Mouse (Mus musculus) adrenal gland, adult 18-20 months (tissue): ENCODE data around the gene Ccdc153. TPM values are rescaled to one million over a fixed set of nuclear protein-coding genes. Genes with fewer than 3 reads are reported as not detected.
A peak's percentile ranks its signal among the peaks of the same experiment; 100 is the strongest.

ENCODE experiments used
- DNase-seq, 2 experiments: peaks; one replicate each; pipeline ENCODE4 v3.0.0; 2021 to 2022; ENCODE audit warnings: low spot score in 2 of 2
- long read RNA-seq, 2 experiments: library from polyadenylated mRNA; stranded (forward); transcript quantifications; one replicate each; pipeline ENCODE4 v2.0.0; 2021
- total RNA-seq, 2 experiments: library from RNA; stranded (reverse); gene quantifications; 1 replicate in 1 of 2; 2 replicates in 1 of 2; pipeline ENCODE4 v1.2.3; 2021

Ccdc153 gene
- total RNA-seq, result 1 to 10 TPM; 2.8 to 5.3 TPM
- long read RNA-seq, experiment 1, partial matches to known transcripts, result 0 of 1 reads
- long read RNA-seq, experiment 1, other reads (novel, unspliced or antisense), result 0 of 1 reads
- long read RNA-seq, experiment 2, partial matches to known transcripts, result 1 of 3 reads
- long read RNA-seq, experiment 2, other reads (novel, unspliced or antisense), result 1 of 3 reads

GRCm38 (mm10) chr9:44240399-44240798, at the start of gene Ccdc153:
Gene Ccdc153 (plus strand): TSS chr9:44240676.
- DNase-seq, result no peak

GRCm38 (mm10) chr9:44191166-44191565, 49.3 kb upstream of the Ccdc153 start:
- no peak for DNase-seq

- no peak for DNase-seq
Measured at GRCm38 (mm10) chr9:44192312-44192711, 48.2 kb upstream of the Ccdc153 start.

GRCm38 (mm10) chr9:44192794-44193193, 47.7 kb upstream of the Ccdc153 start:
- DNase-seq, result no peak

GRCm38 (mm10) chr9:44194000-44194399, 46.5 kb upstream of the Ccdc153 start:
- no peak for DNase-seq

- DNase-seq, result no peak
Measured at GRCm38 (mm10) chr9:44196354-44196753, 44.1 kb upstream of the Ccdc153 start.

GRCm38 (mm10) chr9:44199166-44199565, 41.3 kb upstream of the Ccdc153 start:
- no peak for DNase-seq

GRCm38 (mm10) chr9:44199580-44199979, 40.9 kb upstream of the Ccdc153 start:
- DNase-seq, result no peak

- no peak for DNase-seq
Measured at GRCm38 (mm10) chr9:44200458-44200857, 40.0 kb upstream of the Ccdc153 start.

GRCm38 (mm10) chr9:44207840-44208239, 32.6 kb upstream of the Ccdc153 start:
- no peak for DNase-seq

- no peak for DNase-seq
Measured at GRCm38 (mm10) chr9:44209416-44209815, 31.1 kb upstream of the Ccdc153 start.

GRCm38 (mm10) chr9:44212406-44212805, 28.1 kb upstream of the Ccdc153 start:
- no peak for DNase-seq

GRCm38 (mm10) chr9:44213538-44213937, 26.9 kb upstream of the Ccdc153 start:
- no peak for DNase-seq

GRCm38 (mm10) chr9:44225993-44226392, 14.5 kb upstream of the Ccdc153 start:
- no peak for DNase-seq

- no peak for DNase-seq
Measured at GRCm38 (mm10) chr9:44231609-44232008, 8.9 kb upstream of the Ccdc153 start.

- peak in 1 of 2 experiments; percentile 18 for DNase-seq
Measured at GRCm38 (mm10) chr9:44233021-44233801, 7.3 kb upstream of the Ccdc153 start.

- peak; percentile 98 to 99 for DNase-seq
Measured at GRCm38 (mm10) chr9:44233802-44234478, 6.5 kb upstream of the Ccdc153 start, which contains the start of gene Cbl. Gene Cbl (minus strand): TSS chr9:44234049.

- DNase-seq, result peak; percentile 58 to 62
Measured at GRCm38 (mm10) chr9:44234479-44235427, 5.7 kb upstream of the Ccdc153 start.

GRCm38 (mm10) chr9:44236601-44237000, 3.9 kb upstream of the Ccdc153 start:
- no peak for DNase-seq

- no peak for DNase-seq
Measured at GRCm38 (mm10) chr9:44237128-44237527, 3.3 kb upstream of the Ccdc153 start.
